Mouse (Mus musculus) ES-Bruce4 (cell line): ENCODE measurements at regions not wholly inside any gene's neighbourhood (a gene's known extent, or its start where the extent isn't known, plus 50 kb on each side); places are given as distances from the start of the nearest gene placed in this dataset.

ENCODE experiments used
- CTCF ChIP-seq: IDR thresholded peaks from one replicate; pipeline ENCODE4 v1.8.1; 2011; ENCODE audit warnings: low read depth, low read length
- POLR2A ChIP-seq: IDR thresholded peaks from one replicate; pipeline ENCODE4 v1.8.1; 2011; ENCODE audit warnings: low read length; ENCODE audit not compliant: insufficient read depth

GRCm38 (mm10) chr2:19744986-19745660 lies 87.6 kb downstream of the Otud1 start:
- TF ChIP-seq CTCF (no peak), POLR2A (no peak)
